Mouse (Mus musculus) liver, embryonic 14.5 days (tissue): ENCODE results near the gene Tcp10b. TPM values are rescaled to one million over a fixed set of nuclear protein-coding genes. Genes with fewer than 3 reads are reported as not detected.
"Not testable (repeated sequence)": the region's sequence is repeated elsewhere in the genome, so short reads cannot be mapped to it uniquely, and the experiment has no call there.

ENCODE experiments used
- ATAC-seq: fragments of 200-750 bp; cut with Nextera tagmentation; 2 replicates; pipeline ENCODE4 v1.8.0; 2017; ENCODE audit warnings: moderate number of reproducible peaks, mild to moderate bottlenecking, moderate library complexity; ENCODE audit not compliant: insufficient read depth
- DNase-seq, 3 experiments: peaks; one replicate each; pipeline ENCODE4 v3.0.0-alpha.2; 2012 to 2013; ENCODE audit warnings: low read depth in 3 of 3, low spot score in 3 of 3
- H3K27ac ChIP-seq: fragments of 300-500 bp; sonication (generic); 2 replicates; pipeline ENCODE4 v1.5.1; 2014; ENCODE audit warnings: moderate library complexity, mild to moderate bottlenecking, control low read depth, inconsistent platforms
- H3K27me3 ChIP-seq: fragments of 300-500 bp; sonication (generic); 2 replicates; pipeline ENCODE4 v1.6.1; 2014; ENCODE audit warnings: mild to moderate bottlenecking, low read length, moderate library complexity; ENCODE audit not compliant: control insufficient read depth, insufficient read depth
- H3K36me3 ChIP-seq: fragments of 300-500 bp; sonication (generic); replicated peaks from 2 replicates; pipeline ENCODE4 v1.6.1; 2014; ENCODE audit warnings: low read depth; ENCODE audit not compliant: control insufficient read depth, insufficient read depth
- H3K4me1 ChIP-seq, 2 experiments: fragments of 200-500 bp in 1 of 2; fragments of 300-500 bp in 1 of 2; sonication (generic) in 1 of 2; replicated peaks; 2 replicates each; pipeline ENCODE4 v1.6.1; 2012 to 2014; ENCODE audit warnings: antibody characterized with exemption in 1 of 2, inconsistent platforms in 1 of 2, low read length in 1 of 2; ENCODE audit not compliant: control insufficient read depth in 2 of 2, insufficient read depth in 2 of 2
- H3K4me2 ChIP-seq: fragments of 300-500 bp; sonication (generic); 2 replicates; pipeline ENCODE4 v1.6.1; 2014; ENCODE audit warnings: low read depth, mild to moderate bottlenecking, control low read depth, moderate library complexity
- H3K4me3 ChIP-seq, 2 experiments: fragments of 200-500 bp in 1 of 2; fragments of 300-500 bp in 1 of 2; sonication (generic) in 1 of 2; 2 replicates each; pipeline ENCODE4 v1.5.1; 2012 to 2014; ENCODE audit warnings: low read depth in 2 of 2, low read length in 2 of 2, mild to moderate bottlenecking in 2 of 2, control low read depth in 1 of 2, inconsistent platforms in 1 of 2, moderate library complexity in 1 of 2; ENCODE audit not compliant: insufficient read depth in 1 of 2
- H3K9ac ChIP-seq: fragments of 300-500 bp; sonication (generic); replicated peaks from 2 replicates; pipeline ENCODE4 v1.6.1; 2014; ENCODE audit warnings: mild to moderate bottlenecking, control low read depth, moderate library complexity
- H3K9me3 ChIP-seq: fragments of 300-500 bp; sonication (generic); 2 replicates; pipeline ENCODE4 v1.6.1; 2016; ENCODE audit warnings: low read length, mixed read lengths; ENCODE audit not compliant: control insufficient read depth
- WGBS: fragments of 180-500 bp; shearing (Covaris S2); extraction: QIAGEN DNeasy Blood & Tissue Kit; methylation state at CpG from one replicate; pipeline ENCODE4 v1.1.7; 2014; ENCODE audit not compliant: insufficient replicate concordance; 5-methylcytosine and 5-hydroxymethylcytosine counted together
- polyA plus RNA-seq, 2 experiments: library from polyadenylated mRNA; depleted of rRNA in 1 of 2; stranded (reverse) in 1 of 2; unstranded in 1 of 2; fragments of >200 nt; fragmentation: Nextera tagmentation in 1 of 2; extraction: Ambion mirVana in 1 of 2; gene quantifications; 2 replicates each; pipeline versions ENCODE4 v1.2.1 to v1.2.3; 2012 to 2014

Tcp10b gene
- polyA plus RNA-seq, 2 experiments: 0.10 TPM; not detected in 1

DNA sequence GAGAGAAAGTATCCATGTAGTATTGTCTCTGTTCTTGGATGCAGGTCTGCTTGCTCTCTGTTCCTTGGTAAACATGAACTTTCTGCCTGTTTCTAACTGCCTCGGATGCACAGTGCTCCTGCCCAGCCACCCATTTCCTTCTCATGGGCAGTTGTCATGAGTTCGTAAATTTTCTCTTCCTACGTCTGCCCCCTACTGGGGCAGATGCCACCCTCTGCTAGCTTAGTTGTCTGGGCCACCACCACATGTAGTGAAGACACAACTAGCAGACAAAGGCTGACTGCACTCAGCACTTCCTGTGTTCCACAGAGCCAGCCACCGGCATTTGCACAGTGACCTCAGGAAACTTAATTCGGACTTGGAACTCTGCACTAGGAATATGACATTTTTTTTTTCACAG, 8.3 kb downstream of the Tcp10b start:
- ATAC-seq, H3K27me3 ChIP-seq, DNase-seq, H3K9ac ChIP-seq, H3K4me2 ChIP-seq, H3K36me3 ChIP-seq, H3K4me3 ChIP-seq, H3K27ac ChIP-seq, H3K9me3 ChIP-seq, H3K4me1 ChIP-seq: not testable (repeated sequence)
- 54% methylated on average over 3 of the region's 5 CpGs for WGBS

DNA sequence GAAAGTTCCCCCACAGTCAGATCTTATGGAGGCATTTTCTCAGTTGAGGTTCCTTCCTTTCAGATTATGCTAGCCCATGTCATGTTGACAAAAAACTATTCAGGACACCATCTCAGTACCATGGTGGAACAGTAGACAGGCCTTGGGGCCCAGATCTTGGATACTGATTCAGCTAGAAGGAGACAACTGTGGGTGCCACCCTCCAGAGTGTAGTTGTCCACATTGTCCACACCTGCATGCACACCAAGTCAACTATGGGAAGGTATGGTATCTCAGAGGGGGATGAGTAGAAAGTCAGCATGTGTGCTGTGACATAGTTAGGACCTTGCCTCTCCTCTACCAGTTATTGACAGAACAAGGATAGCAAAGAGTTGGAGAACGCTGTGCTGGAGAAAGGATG, 30.6 kb downstream of the Tcp10b start:
- not testable (repeated sequence) for H3K27ac ChIP-seq, H3K27me3 ChIP-seq, H3K4me3 ChIP-seq, H3K4me1 ChIP-seq, H3K9me3 ChIP-seq, H3K9ac ChIP-seq, ATAC-seq, H3K36me3 ChIP-seq, H3K4me2 ChIP-seq, DNase-seq
- no CpG with 5 or more reads among the region's 1 CpGs for WGBS

DNA sequence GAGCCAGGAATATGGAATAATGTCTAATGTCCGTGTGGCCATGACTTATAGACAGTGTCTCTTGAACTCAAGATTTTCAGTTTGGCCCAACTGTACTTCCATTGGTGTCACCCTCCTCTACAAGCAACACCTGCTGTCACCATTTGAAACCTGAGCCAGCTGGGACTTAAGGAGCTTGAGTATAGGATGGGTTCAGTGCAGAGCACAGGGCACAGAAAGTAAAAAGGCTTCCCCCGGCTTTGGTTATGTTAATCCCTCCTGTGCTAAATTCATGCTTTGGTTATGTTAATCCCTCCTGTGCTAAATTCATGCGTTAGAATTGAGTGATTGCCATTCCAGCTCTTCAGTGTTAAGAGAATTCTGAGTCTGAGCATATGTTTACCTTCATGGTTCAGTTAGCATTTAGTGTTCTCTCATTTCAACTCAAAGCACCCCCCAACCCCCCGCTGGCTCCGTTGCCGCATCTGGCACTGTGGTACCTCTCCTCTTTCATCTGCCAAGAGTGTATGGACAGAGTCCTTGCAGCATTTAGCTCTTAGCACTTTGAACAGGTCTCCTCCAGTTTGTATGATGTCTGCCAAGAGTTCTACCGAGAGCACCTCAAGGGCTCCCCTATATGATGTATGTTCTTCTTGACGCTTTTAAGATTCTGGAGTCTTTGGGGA, 31.3 kb downstream of the Tcp10b start:
- not testable (repeated sequence) for DNase-seq, H3K4me1 ChIP-seq, H3K27ac ChIP-seq, H3K9me3 ChIP-seq, H3K4me3 ChIP-seq, H3K36me3 ChIP-seq, H3K9ac ChIP-seq, ATAC-seq, H3K27me3 ChIP-seq, H3K4me2 ChIP-seq
- 48% methylated on average over 4 of the region's 8 CpGs for WGBS

GRCm38 (mm10) chr17:13092960-13093359, 32.1 kb downstream of the Tcp10b start:
- not testable (repeated sequence) for H3K4me2 ChIP-seq, H3K27ac ChIP-seq, H3K36me3 ChIP-seq, H3K9me3 ChIP-seq, H3K9ac ChIP-seq, H3K4me3 ChIP-seq, ATAC-seq, DNase-seq, H3K4me1 ChIP-seq, H3K27me3 ChIP-seq
- 80% methylated on average over 1 of the region's 4 CpGs for WGBS

DNA sequence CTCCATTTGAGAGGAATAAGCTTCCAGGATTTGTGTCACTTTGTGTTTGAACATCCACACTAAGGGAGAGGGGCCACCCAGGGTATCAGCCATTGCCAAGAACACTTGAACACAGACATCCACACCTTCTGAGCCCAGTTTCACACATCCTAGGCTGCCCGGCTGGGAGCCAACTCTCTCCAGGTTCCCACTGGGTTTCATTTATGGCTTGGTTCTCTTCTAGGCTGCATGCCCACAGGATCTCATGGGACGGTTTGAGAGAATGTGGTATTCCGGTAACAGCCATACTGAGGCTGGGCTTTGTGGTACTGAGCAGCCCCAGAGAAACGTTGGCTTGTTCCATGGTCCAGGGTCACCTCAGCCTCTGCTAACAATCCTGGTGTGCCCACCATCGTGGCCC, 45.7 kb downstream of the Tcp10b start:
- not testable (repeated sequence) for H3K36me3 ChIP-seq, DNase-seq, H3K4me2 ChIP-seq, H3K4me1 ChIP-seq, ATAC-seq, H3K9me3 ChIP-seq, H3K4me3 ChIP-seq, H3K27ac ChIP-seq, H3K27me3 ChIP-seq, H3K9ac ChIP-seq
- 48% methylated on average over 4 of the region's 5 CpGs for WGBS

- WGBS: 35% methylated on average over 2 of the region's 9 CpGs
Measured at GRCm38 (mm10) chr17:13112504-13113291, 51.8 kb downstream of the Tcp10b start.

DNA sequence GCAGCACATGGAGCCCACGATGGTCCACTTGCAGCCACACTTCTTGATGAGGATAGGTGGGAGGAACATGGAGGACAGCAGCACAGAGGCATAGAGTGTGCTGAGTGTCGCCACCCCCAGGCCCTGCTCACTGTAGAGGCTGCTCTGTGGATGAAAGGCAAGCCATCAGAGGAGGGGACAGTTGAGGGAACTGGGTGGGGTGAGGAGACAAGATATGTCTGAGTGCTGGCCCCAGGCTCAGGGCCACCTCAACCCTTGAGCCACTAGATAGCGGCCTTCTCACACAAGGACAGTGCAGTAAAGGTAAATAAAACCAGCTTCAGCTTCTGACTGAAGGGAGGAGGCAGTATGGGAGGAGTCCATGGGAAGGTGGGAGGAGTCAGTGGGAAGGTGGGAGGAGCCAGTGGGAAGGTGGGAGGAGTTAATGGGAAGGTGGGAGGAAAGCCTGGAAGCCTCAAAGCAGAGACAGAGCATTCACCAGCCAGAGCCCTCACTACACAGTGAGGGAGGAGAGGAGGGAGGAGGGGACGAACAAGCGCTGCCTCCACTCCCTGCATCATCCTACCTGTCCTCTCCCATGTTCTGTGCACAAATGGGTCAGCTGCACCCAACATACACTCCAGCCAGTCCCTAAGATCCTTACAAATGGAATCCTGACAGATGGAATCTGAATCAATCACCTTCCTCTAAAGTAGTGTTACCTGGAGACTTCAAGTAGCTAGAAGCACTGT, 62.6 kb downstream of the Tcp10b start:
- not testable (repeated sequence) for H3K27me3 ChIP-seq, H3K27ac ChIP-seq, H3K9ac ChIP-seq, H3K4me2 ChIP-seq, H3K9me3 ChIP-seq, H3K36me3 ChIP-seq, DNase-seq, H3K4me1 ChIP-seq, H3K4me3 ChIP-seq, ATAC-seq
- 64% methylated on average over 2 of the region's 5 CpGs for WGBS

More at GRCm38 (mm10) chr17:13112504-13113291, 51.8 kb downstream of the Tcp10b start:
- H3K27ac ChIP-seq, H3K4me3 ChIP-seq, H3K4me2 ChIP-seq, H3K27me3 ChIP-seq, H3K9me3 ChIP-seq, H3K4me1 ChIP-seq, ATAC-seq, H3K9ac ChIP-seq, DNase-seq, H3K36me3 ChIP-seq: not testable (repeated sequence)
